Mouse (Mus musculus) neural tube, embryonic 15.5 days (tissue): ENCODE measurements around the gene Fbxl3. TPM values are rescaled to one million over a fixed set of nuclear protein-coding genes. Genes with fewer than 3 reads are reported as not detected.
A peak's percentile ranks its signal among the peaks of the same experiment; 100 is the strongest.

Source experiments
- ATAC-seq: fragments of 200-750 bp; cut with Nextera tagmentation; 2 replicates; pipeline ENCODE4 v1.8.0; 2017; ENCODE audit warnings: mild to moderate bottlenecking, moderate TSS enrichment, moderate library complexity; ENCODE audit not compliant: low FRiP score
- H3K27ac ChIP-seq: fragments of 300-500 bp; sonication (generic); replicated peaks from 2 replicates; pipeline ENCODE4 v1.5.1; 2015; ENCODE audit warnings: mild to moderate bottlenecking, inconsistent platforms
- H3K27me3 ChIP-seq: fragments of 300-500 bp; sonication (generic); replicated peaks from 2 replicates; pipeline ENCODE4 v1.6.1; 2015; ENCODE audit warnings: inconsistent platforms
- H3K36me3 ChIP-seq: fragments of 300-500 bp; sonication (generic); 2 replicates; pipeline ENCODE4 v1.6.1; 2015; ENCODE audit warnings: inconsistent platforms
- H3K4me1 ChIP-seq: fragments of 300-500 bp; sonication (generic); 2 replicates; pipeline ENCODE4 v1.6.1; 2015; ENCODE audit warnings: inconsistent platforms
- H3K4me2 ChIP-seq: fragments of 300-500 bp; sonication (generic); 2 replicates; pipeline ENCODE4 v1.6.1; 2015; ENCODE audit warnings: inconsistent platforms, mild to moderate bottlenecking, moderate library complexity
- H3K4me3 ChIP-seq: fragments of 300-500 bp; sonication (generic); replicated peaks from 2 replicates; pipeline ENCODE4 v1.5.1; 2015; ENCODE audit warnings: mild to moderate bottlenecking, inconsistent platforms
- H3K9ac ChIP-seq: fragments of 300-500 bp; sonication (generic); replicated peaks from 2 replicates; pipeline ENCODE4 v1.6.1; 2015; ENCODE audit warnings: mild to moderate bottlenecking, inconsistent platforms
- H3K9me3 ChIP-seq: fragments of 300-500 bp; sonication (generic); replicated peaks from 2 replicates; pipeline ENCODE4 v1.6.1; 2016; ENCODE audit warnings: inconsistent platforms
- WGBS: fragments of 180-500 bp; shearing (Covaris S2); methylation state at CpG from one replicate; pipeline ENCODE4 v1.1.7; 2015; ENCODE audit warnings: mixed read lengths; 5-methylcytosine and 5-hydroxymethylcytosine counted together
- polyA plus RNA-seq: library from polyadenylated mRNA; unstranded; fragments of >200 nt; fragmentation: Nextera tagmentation; extraction: Ambion mirVana; gene quantifications from 2 replicates; pipeline ENCODE4 v1.2.1, GENCODE M21; 2015

Fbxl3 gene
- polyA plus RNA-seq, 1 experiment from 2014 or later: 18.5 TPM

- ATAC-seq: peak; percentile 89
These were observed 655 bp downstream of the Fbxl3 start for GRCm38 (mm10) chr14:103098587-103099235.

GRCm38 (mm10) chr14:103098213-103098586, 1.2 kb downstream of the Fbxl3 start:
- peaks cover 39% of the 10 kb centered on the region for H3K4me1 ChIP-seq
- H3K27ac ChIP-seq: 0 out of 2 replicates have a peak overlapping the region, but pooled peaks have one; percentile 98
- peak overlapping the region; percentile 94 for H3K9ac ChIP-seq
- no peaks in the 10 kb centered on the region for H3K27me3 ChIP-seq
- ATAC-seq: no peak
- WGBS: 3% methylated on average over 2 of the region's 2 CpGs
- peak overlapping the region; percentile 78 for H3K4me2 ChIP-seq
- H3K9me3 ChIP-seq: no peaks in the 10 kb centered on the region
- peak overlapping the region; percentile 96 for H3K4me3 ChIP-seq
- no peaks in the 10 kb centered on the region for H3K36me3 ChIP-seq

More at GRCm38 (mm10) chr14:103098587-103099235, 655 bp downstream of the Fbxl3 start:
- H3K27me3 ChIP-seq: no peaks in the 10 kb centered on the region
- no peaks in the 10 kb centered on the region for H3K9me3 ChIP-seq
- peak overlapping the region; percentile 98 for H3K27ac ChIP-seq
- peak overlapping the region; percentile 78 for H3K4me2 ChIP-seq
- H3K9ac ChIP-seq: peak overlapping the region; percentile 94
- H3K36me3 ChIP-seq: no peaks in the 10 kb centered on the region
- H3K4me3 ChIP-seq: peak overlapping the region; percentile 96
- under 1% methylated on average over 45 of the region's 86 CpGs for WGBS
- H3K4me1 ChIP-seq: peaks cover 34% of the 10 kb centered on the region

- peaks cover 45% of the 10 kb centered on the region for H3K4me1 ChIP-seq
- H3K4me3 ChIP-seq: no peak overlapping the region
- no peaks in the 10 kb centered on the region for H3K9me3 ChIP-seq
- 0 out of 2 replicates have a peak, but pooled peaks cover 2% of the 10 kb centered on the region for H3K36me3 ChIP-seq
- 68% methylated on average over 6 of the region's 6 CpGs for WGBS
- H3K4me2 ChIP-seq: peak overlapping the region; percentile 48; the same call in 1 of the 2 replicates
- no peak for ATAC-seq
- no peaks in the 10 kb centered on the region for H3K27me3 ChIP-seq
- no peak overlapping the region for H3K27ac ChIP-seq
- no peak overlapping the region for H3K9ac ChIP-seq
These were observed 2.7 kb downstream of the Fbxl3 start for GRCm38 (mm10) chr14:103096621-103097020.

GRCm38 (mm10) chr14:103095826-103096225, 3.5 kb downstream of the Fbxl3 start:
- ATAC-seq: no peak
- H3K4me1 ChIP-seq: peaks cover 45% of the 10 kb centered on the region
- H3K27ac ChIP-seq: no peak overlapping the region
- no peaks in the 10 kb centered on the region for H3K27me3 ChIP-seq
- no peaks in the 10 kb centered on the region for H3K9me3 ChIP-seq
- no peak overlapping the region for H3K4me2 ChIP-seq
- WGBS: 86% methylated on average over 8 of the region's 8 CpGs
- 0 out of 2 replicates have a peak, but pooled peaks cover 5% of the 10 kb centered on the region for H3K36me3 ChIP-seq
- H3K9ac ChIP-seq: no peak overlapping the region
- H3K4me3 ChIP-seq: no peak overlapping the region

- H3K27ac ChIP-seq: no peak overlapping the region
- 90% methylated on average over 8 of the region's 8 CpGs for WGBS
- H3K4me3 ChIP-seq: no peak overlapping the region
- no peaks in the 10 kb centered on the region for H3K27me3 ChIP-seq
- H3K4me1 ChIP-seq: peaks cover 45% of the 10 kb centered on the region
- H3K9me3 ChIP-seq: no peaks in the 10 kb centered on the region
- no peak overlapping the region for H3K4me2 ChIP-seq
- 0 out of 2 replicates have a peak, but pooled peaks cover 9% of the 10 kb centered on the region for H3K36me3 ChIP-seq
- H3K9ac ChIP-seq: no peak overlapping the region
- ATAC-seq: no peak
These were observed 4.3 kb downstream of the Fbxl3 start for GRCm38 (mm10) chr14:103095036-103095435.

GRCm38 (mm10) chr14:103093670-103094069, 5.7 kb downstream of the Fbxl3 start:
- H3K4me3 ChIP-seq: no peak overlapping the region
- no peak for ATAC-seq
- 56% methylated on average over 4 of the region's 4 CpGs for WGBS
- no peak overlapping the region for H3K27ac ChIP-seq
- no peaks in the 10 kb centered on the region for H3K27me3 ChIP-seq
- H3K9me3 ChIP-seq: no peaks in the 10 kb centered on the region
- no peak overlapping the region for H3K4me2 ChIP-seq
- no peak overlapping the region for H3K9ac ChIP-seq
- peaks cover 15% of the 10 kb centered on the region for H3K36me3 ChIP-seq
- H3K4me1 ChIP-seq: peaks cover 45% of the 10 kb centered on the region

- no peak overlapping the region for H3K27ac ChIP-seq
- peaks cover 19% of the 10 kb centered on the region for H3K36me3 ChIP-seq
- peaks cover 45% of the 10 kb centered on the region for H3K4me1 ChIP-seq
- H3K9me3 ChIP-seq: no peaks in the 10 kb centered on the region
- no peak overlapping the region for H3K4me3 ChIP-seq
- no peaks in the 10 kb centered on the region for H3K27me3 ChIP-seq
- WGBS: 62% methylated on average over 3 of the region's 3 CpGs
- no peak overlapping the region for H3K9ac ChIP-seq
- ATAC-seq: no peak
- no peak overlapping the region for H3K4me2 ChIP-seq
These were observed 6.1 kb downstream of the Fbxl3 start for GRCm38 (mm10) chr14:103093236-103093635.

GRCm38 (mm10) chr14:103088624-103089023, 10.7 kb downstream of the Fbxl3 start:
- no peak overlapping the region for H3K27ac ChIP-seq
- H3K9ac ChIP-seq: no peak overlapping the region
- no peak for ATAC-seq
- WGBS: 66% methylated on average over 6 of the region's 6 CpGs
- H3K27me3 ChIP-seq: no peaks in the 10 kb centered on the region
- H3K9me3 ChIP-seq: no peaks in the 10 kb centered on the region
- peaks cover 45% of the 10 kb centered on the region for H3K36me3 ChIP-seq
- peaks cover 9% of the 10 kb centered on the region for H3K4me1 ChIP-seq
- no peak overlapping the region for H3K4me3 ChIP-seq
- no peak overlapping the region for H3K4me2 ChIP-seq

GRCm38 (mm10) chr14:103087846-103088245, 11.5 kb downstream of the Fbxl3 start:
- no peak overlapping the region for H3K4me2 ChIP-seq
- peaks cover 2% of the 10 kb centered on the region for H3K4me1 ChIP-seq
- peaks cover 49% of the 10 kb centered on the region for H3K36me3 ChIP-seq
- H3K27ac ChIP-seq: no peak overlapping the region
- WGBS: 89% methylated on average over 5 of the region's 5 CpGs
- no peaks in the 10 kb centered on the region for H3K27me3 ChIP-seq
- no peak overlapping the region for H3K9ac ChIP-seq
- no peak overlapping the region for H3K4me3 ChIP-seq
- H3K9me3 ChIP-seq: no peaks in the 10 kb centered on the region
- ATAC-seq: no peak

- no peak for ATAC-seq
- peaks cover 52% of the 10 kb centered on the region for H3K36me3 ChIP-seq
These were observed 12.6 kb downstream of the Fbxl3 start for GRCm38 (mm10) chr14:103086671-103087324.

GRCm38 (mm10) chr14:103085840-103086533, 13.4 kb downstream of the Fbxl3 start:
- H3K4me3 ChIP-seq: no peak overlapping the region
- H3K27ac ChIP-seq: no peak overlapping the region
- WGBS: 89% methylated on average over 1 of the region's 1 CpGs
- ATAC-seq: no peak
- no peaks in the 10 kb centered on the region for H3K4me1 ChIP-seq
- H3K27me3 ChIP-seq: no peaks in the 10 kb centered on the region
- H3K9me3 ChIP-seq: no peaks in the 10 kb centered on the region
- peaks cover 48% of the 10 kb centered on the region for H3K36me3 ChIP-seq
- H3K4me2 ChIP-seq: no peak overlapping the region
- H3K9ac ChIP-seq: no peak overlapping the region

More at GRCm38 (mm10) chr14:103086671-103087324, 12.6 kb downstream of the Fbxl3 start:
- no peaks in the 10 kb centered on the region for H3K9me3 ChIP-seq
- H3K4me2 ChIP-seq: no peak overlapping the region
- H3K27me3 ChIP-seq: no peaks in the 10 kb centered on the region
- no peaks in the 10 kb centered on the region for H3K4me1 ChIP-seq
- 97% methylated on average over 4 of the region's 4 CpGs for WGBS
- H3K4me3 ChIP-seq: no peak overlapping the region
- H3K9ac ChIP-seq: no peak overlapping the region
- H3K27ac ChIP-seq: no peak overlapping the region
